Mouse (Mus musculus) kidney, postnatal 0 days (tissue): Measurements from ENCODE around the gene Pon1. TPM values are rescaled to one million over a fixed set of nuclear protein-coding genes. Genes with fewer than 3 reads are reported as not detected.
A peak's percentile ranks its signal among the peaks of the same experiment; 100 is the strongest.

Experiments
- ATAC-seq: fragments of 200-750 bp; cut with Nextera tagmentation; replicated peaks from 2 replicates; pipeline ENCODE4 v1.8.0; 2017; ENCODE audit warnings: low read depth, moderate number of reproducible peaks, moderate TSS enrichment, moderate library complexity; ENCODE audit not compliant: low FRiP score
- DNase-seq: peaks from one replicate; pipeline ENCODE4 v3.0.0-alpha.2; 2016; ENCODE audit warnings: low spot score
- H3K27ac ChIP-seq: fragments of 300-500 bp; sonication (generic); 2 replicates; pipeline ENCODE4 v1.5.1; 2014; ENCODE audit warnings: mild to moderate bottlenecking
- H3K27me3 ChIP-seq: fragments of 300-500 bp; sonication (generic); 2 replicates; pipeline ENCODE4 v1.6.1; 2014; ENCODE audit warnings: low read length, mixed read lengths; ENCODE audit not compliant: insufficient read depth
- H3K36me3 ChIP-seq: fragments of 300-500 bp; sonication (generic); 2 replicates; pipeline ENCODE4 v1.6.1; 2014; ENCODE audit warnings: low read length, mixed read lengths; ENCODE audit not compliant: insufficient read depth
- H3K4me1 ChIP-seq: fragments of 300-500 bp; sonication (generic); replicated peaks from 2 replicates; pipeline ENCODE4 v1.6.1; 2014; ENCODE audit warnings: antibody characterized with exemption, low read length, mixed read lengths; ENCODE audit not compliant: insufficient read depth
- H3K4me2 ChIP-seq: fragments of 300-500 bp; sonication (generic); 2 replicates; pipeline ENCODE4 v1.6.1; 2014; ENCODE audit warnings: mild to moderate bottlenecking, low read length, moderate library complexity, mixed read lengths
- H3K4me3 ChIP-seq: fragments of 300-500 bp; sonication (generic); replicated peaks from 2 replicates; pipeline ENCODE4 v1.5.1; 2014; ENCODE audit warnings: low read depth, low read length
- H3K9ac ChIP-seq: fragments of 300-500 bp; sonication (generic); 2 replicates; pipeline ENCODE4 v1.6.1; 2014; ENCODE audit warnings: low read depth, low read length
- H3K9me3 ChIP-seq: fragments of 300-500 bp; sonication (generic); replicated peaks from 2 replicates; pipeline ENCODE4 v1.6.1; 2016; ENCODE audit warnings: low read length, inconsistent platforms, mixed read lengths
- CTCF ChIP-seq: IDR thresholded peaks from 2 replicates; pipeline ENCODE4 v1.5.1; 2016; ENCODE audit warnings: antibody characterized with exemption, low read depth, mild to moderate bottlenecking, moderate library complexity
- WGBS: fragments of 180-500 bp; shearing (Covaris S2); extraction: QIAGEN DNeasy Blood & Tissue Kit; methylation state at CpG from one replicate; pipeline ENCODE4 v1.1.7; 2014; 5-methylcytosine and 5-hydroxymethylcytosine counted together
- polyA plus RNA-seq: library from polyadenylated mRNA; unstranded; fragments of >200 nt; fragmentation: Nextera tagmentation; extraction: Ambion mirVana; gene quantifications from 2 replicates; pipeline ENCODE4 v1.2.1, GENCODE M21; 2015

Pon1 gene
- polyA plus RNA-seq, 1 experiment from 2014 or later: 0.09 TPM

DNA sequence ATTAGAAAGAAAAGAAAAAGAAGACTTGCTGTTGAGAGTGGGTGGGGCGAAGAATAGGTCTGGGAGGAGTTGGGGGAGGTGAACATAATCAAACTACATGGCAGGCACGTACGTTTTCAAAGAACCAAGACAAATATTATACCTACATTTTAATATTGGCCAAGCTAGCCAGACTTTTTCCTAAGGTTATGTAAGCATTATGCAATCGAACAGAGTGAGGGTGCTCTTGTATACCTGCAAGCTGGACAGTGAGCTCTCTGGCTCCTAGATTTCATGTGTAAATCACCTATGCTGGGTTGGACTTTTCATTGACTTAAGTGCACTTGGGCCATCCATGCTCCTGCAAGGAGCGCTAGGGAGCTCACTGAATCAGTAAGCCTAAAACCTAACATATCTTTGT lies 4.8 kb upstream of the Pon1 start:
- Histone ChIP-seq H3K9me3 (no peaks in the 10 kb centered on the region), H3K4me3 (no peak overlapping the region), H3K36me3 (no peaks in the 10 kb centered on the region), H3K27ac (no peak overlapping the region), H3K27me3 (no peaks in the 10 kb centered on the region), H3K4me1 (no peaks in the 10 kb centered on the region), H3K4me2 (no peak overlapping the region), H3K9ac (no peak overlapping the region)
- ATAC-seq (no peak), DNase-seq (no peak)
- TF ChIP-seq CTCF: no peak
- WGBS: 91% methylated on average over 5 of the region's 5 CpGs

DNA sequence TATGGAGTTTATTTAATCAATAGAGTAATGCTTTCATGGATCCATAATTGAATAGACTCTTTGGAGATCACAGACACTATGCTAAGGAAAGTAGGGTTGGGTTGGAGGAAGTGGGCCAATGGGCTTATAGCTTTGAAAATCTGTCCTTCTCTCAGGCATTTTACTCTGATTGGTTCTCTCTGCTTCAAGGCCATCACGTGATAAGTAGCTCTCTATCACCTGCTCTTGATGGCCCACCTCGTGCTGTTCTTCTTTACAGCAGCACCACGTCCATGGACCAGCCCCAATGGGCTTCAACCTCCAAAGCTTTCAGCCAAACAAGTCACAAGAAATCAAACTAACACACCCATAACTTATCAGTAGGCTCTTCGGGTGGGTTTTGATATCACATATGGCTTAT lies 3.0 kb downstream of the Pon1 start:
- Histone ChIP-seq H3K4me2 (no peak overlapping the region), H3K4me3 (no peak overlapping the region), H3K4me1 (no peaks in the 10 kb centered on the region), H3K36me3 (no peaks in the 10 kb centered on the region), H3K27me3 (no peaks in the 10 kb centered on the region), H3K27ac (no peak overlapping the region), H3K9ac (no peak overlapping the region), H3K9me3 (no peaks in the 10 kb centered on the region)
- ATAC-seq (no peak), DNase-seq (no peak)
- TF ChIP-seq CTCF: no peak
- 85% methylated on average over 4 of the region's 4 CpGs for WGBS

DNA sequence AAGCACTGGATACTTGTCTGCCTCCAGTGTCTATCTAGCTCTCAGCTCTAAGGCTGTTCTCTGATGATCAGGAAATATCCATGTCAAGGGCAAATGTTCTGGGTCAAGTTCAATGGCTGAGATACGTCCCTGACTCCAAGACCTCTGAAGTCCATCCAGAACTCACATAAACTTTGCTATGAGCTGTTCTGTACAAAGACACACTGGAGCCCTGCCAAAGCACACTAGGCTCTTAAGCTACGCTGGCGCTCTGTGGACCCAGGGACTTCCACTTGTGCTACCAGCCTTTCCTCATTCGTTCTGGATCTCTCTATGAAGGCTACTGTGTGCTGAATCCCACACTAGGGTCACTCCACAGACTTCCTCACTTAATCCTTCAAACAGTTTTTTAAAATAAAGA lies 4.2 kb downstream of the Pon1 start:
- no peaks in the 10 kb centered on the region for H3K9me3 ChIP-seq
- no peaks in the 10 kb centered on the region for H3K27me3 ChIP-seq
- 49% methylated on average over 4 of the region's 4 CpGs for WGBS
- ATAC-seq (no peak), DNase-seq (peak; percentile 60)
- no peak overlapping the region for H3K27ac ChIP-seq
- no peak for TF ChIP-seq CTCF
- no peak overlapping the region for H3K4me3 ChIP-seq
- no peak overlapping the region for H3K4me2 ChIP-seq
- no peaks in the 10 kb centered on the region for H3K4me1 ChIP-seq
- no peaks in the 10 kb centered on the region for H3K36me3 ChIP-seq
- H3K9ac ChIP-seq: no peak overlapping the region

DNA sequence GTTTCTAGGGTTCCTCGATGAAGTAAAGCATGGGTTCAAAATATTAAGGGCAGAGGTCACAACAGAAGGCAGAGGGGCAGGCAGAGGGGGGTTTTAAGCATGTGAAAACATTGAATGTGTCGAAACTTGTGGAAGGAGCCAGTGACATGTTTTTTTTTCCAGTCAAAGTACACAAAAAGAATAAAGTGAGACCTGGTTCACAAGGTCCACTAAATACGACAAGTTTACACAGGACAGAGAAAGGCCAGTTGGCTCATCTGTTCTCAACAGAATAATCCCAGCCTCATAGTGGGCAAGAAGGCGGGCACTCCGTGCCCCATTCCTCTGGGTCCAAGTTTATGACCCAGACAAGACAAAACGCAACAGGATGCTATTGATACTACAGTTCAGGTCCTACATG lies 4.8 kb downstream of the Pon1 start:
- Histone ChIP-seq H3K4me3 (no peak overlapping the region), H3K27ac (no peak overlapping the region), H3K9ac (no peak overlapping the region), H3K4me1 (no peaks in the 10 kb centered on the region), H3K36me3 (no peaks in the 10 kb centered on the region), H3K9me3 (no peaks in the 10 kb centered on the region), H3K27me3 (no peaks in the 10 kb centered on the region), H3K4me2 (no peak overlapping the region)
- DNase-seq: no peak
- WGBS: 31% methylated on average over 6 of the region's 6 CpGs
- no peak for TF ChIP-seq CTCF
- no peak for ATAC-seq

DNA sequence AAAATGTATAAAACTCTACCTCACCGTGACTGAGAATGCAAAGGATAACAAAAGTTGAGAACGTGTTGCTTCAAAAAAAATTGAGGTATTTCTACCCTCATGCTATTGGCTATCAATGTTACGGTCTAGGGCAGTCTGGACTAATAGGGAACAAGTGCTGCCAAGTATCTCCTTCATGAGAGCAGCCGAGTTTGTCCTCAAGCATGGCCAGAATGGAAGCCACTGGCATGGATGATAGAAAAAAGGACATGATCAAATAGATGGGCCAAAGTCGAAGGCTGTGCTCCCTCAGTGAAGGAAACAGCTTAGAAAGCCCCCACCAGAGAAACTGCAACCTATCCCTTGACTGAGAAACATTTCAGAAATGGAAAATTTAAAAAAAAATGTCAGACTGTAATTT lies 5.7 kb downstream of the Pon1 start:
- H3K4me2 ChIP-seq: no peak overlapping the region
- no peaks in the 10 kb centered on the region for H3K27me3 ChIP-seq
- WGBS: 77% methylated on average over 5 of the region's 5 CpGs
- no peak overlapping the region for H3K27ac ChIP-seq
- ATAC-seq: no peak
- no peaks in the 10 kb centered on the region for H3K9me3 ChIP-seq
- no peak for TF ChIP-seq CTCF
- DNase-seq: no peak
- H3K9ac ChIP-seq: no peak overlapping the region
- H3K4me3 ChIP-seq: no peak overlapping the region
- H3K4me1 ChIP-seq: no peaks in the 10 kb centered on the region
- H3K36me3 ChIP-seq: no peaks in the 10 kb centered on the region

DNA sequence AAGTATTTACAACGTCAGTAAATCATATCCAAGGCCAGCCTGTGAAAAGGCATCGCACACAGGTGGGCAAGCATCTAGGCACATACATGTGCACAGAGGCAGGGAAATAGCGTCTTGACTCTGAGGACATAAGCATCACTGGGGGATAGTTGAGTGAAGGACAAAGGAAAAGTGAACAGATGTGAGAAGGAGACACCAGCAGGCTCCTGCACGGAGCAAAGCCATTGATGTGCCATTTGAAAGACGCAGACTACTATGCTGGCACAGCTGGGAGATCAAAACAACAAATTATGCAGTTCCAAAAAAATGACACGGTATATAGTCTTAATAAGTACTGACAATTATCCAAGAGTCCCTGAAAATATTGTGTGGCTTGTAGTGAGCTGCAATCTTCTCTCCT lies 6.2 kb downstream of the Pon1 start:
- H3K9me3 ChIP-seq: no peaks in the 10 kb centered on the region
- ATAC-seq: no peak
- no peak for DNase-seq
- no peak overlapping the region for H3K4me2 ChIP-seq
- no peaks in the 10 kb centered on the region for H3K27me3 ChIP-seq
- H3K4me3 ChIP-seq: no peak overlapping the region
- H3K9ac ChIP-seq: no peak overlapping the region
- no peak overlapping the region for H3K27ac ChIP-seq
- TF ChIP-seq CTCF: no peak
- WGBS: 79% methylated on average over 6 of the region's 6 CpGs
- no peaks in the 10 kb centered on the region for H3K36me3 ChIP-seq
- H3K4me1 ChIP-seq: no peaks in the 10 kb centered on the region

DNA sequence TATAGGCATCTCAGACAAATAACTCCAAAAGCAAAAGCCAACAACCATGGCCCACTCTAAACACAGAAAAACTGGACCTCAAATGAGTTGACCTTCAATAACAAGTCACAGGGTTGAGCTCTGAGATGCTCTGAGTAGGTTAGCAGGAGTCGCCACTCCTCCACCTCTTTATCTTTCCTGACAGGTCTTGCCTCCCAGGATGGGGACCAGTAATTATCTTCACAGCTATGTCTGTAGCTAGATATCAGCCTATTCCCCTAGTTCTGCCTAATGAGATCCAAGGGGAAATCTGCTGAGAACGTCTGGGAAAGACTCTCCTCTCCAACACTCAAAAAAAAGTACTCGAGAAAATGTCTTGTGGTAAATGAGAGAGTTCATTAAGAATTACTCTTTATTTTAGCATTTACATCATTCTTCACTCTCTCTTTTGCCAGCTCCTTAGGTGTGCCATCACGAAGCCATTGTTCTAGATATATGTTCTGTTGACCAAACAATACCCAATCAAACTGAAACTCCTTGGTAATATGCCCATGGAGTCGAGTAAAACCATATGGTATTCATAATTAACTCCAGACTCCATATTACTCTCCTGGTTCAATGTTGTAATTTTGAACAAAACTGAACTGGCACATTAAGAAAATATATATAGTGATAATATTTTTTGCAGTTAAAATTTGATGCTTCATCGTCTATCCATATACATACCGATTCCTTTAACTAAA lies 7.4 kb downstream of the Pon1 start:
- 82% methylated on average over 7 of the region's 7 CpGs for WGBS
- Histone ChIP-seq H3K9me3 (no peaks in the 10 kb centered on the region), H3K36me3 (no peaks in the 10 kb centered on the region), H3K27ac (no peak overlapping the region), H3K27me3 (no peaks in the 10 kb centered on the region), H3K9ac (no peak overlapping the region), H3K4me3 (no peak overlapping the region), H3K4me1 (no peaks in the 10 kb centered on the region), H3K4me2 (no peak overlapping the region)
- DNase-seq: no peak
- no peak for ATAC-seq
- TF ChIP-seq CTCF: no peak
